Mouse (Mus musculus) limb, embryonic 12.5 days (tissue): Measurements from ENCODE around the gene Cdh13. TPM values are rescaled to one million over a fixed set of nuclear protein-coding genes. Genes with fewer than 3 reads are reported as not detected.

Experiments
- ATAC-seq: fragments of 200-750 bp; cut with Nextera tagmentation; 2 replicates; pipeline ENCODE4 v1.8.0; 2017; ENCODE audit warnings: low read depth, moderate TSS enrichment; ENCODE audit not compliant: insufficient number of reproducible peaks, insufficient read depth, low FRiP score, low TSS enrichment
- H3K27ac ChIP-seq: fragments of 300-500 bp; sonication (generic); 2 replicates; pipeline ENCODE4 v1.5.1; 2016; ENCODE audit warnings: mild to moderate bottlenecking, moderate library complexity
- H3K27me3 ChIP-seq: fragments of 300-500 bp; sonication (generic); 2 replicates; pipeline ENCODE4 v1.6.1; 2016; ENCODE audit warnings: mild to moderate bottlenecking, moderate library complexity
- H3K36me3 ChIP-seq: fragments of 300-500 bp; sonication (generic); 2 replicates; pipeline ENCODE4 v1.6.1; 2016; ENCODE audit warnings: mild to moderate bottlenecking, moderate library complexity
- H3K4me1 ChIP-seq: fragments of 300-500 bp; sonication (generic); replicated peaks from 2 replicates; pipeline ENCODE4 v1.6.1; 2016
- H3K4me2 ChIP-seq: fragments of 300-500 bp; sonication (generic); 2 replicates; pipeline ENCODE4 v1.6.1; 2016; ENCODE audit warnings: mild to moderate bottlenecking, moderate library complexity
- H3K4me3 ChIP-seq: fragments of 300-500 bp; sonication (generic); replicated peaks from 2 replicates; pipeline ENCODE4 v1.5.1; 2016; ENCODE audit warnings: mild to moderate bottlenecking
- H3K9ac ChIP-seq: fragments of 300-500 bp; sonication (generic); replicated peaks from 2 replicates; pipeline ENCODE4 v1.6.1; 2016; ENCODE audit warnings: mild to moderate bottlenecking, moderate library complexity
- H3K9me3 ChIP-seq: fragments of 300-500 bp; sonication (generic); 2 replicates; pipeline ENCODE4 v1.6.1; 2016; ENCODE audit warnings: mild to moderate bottlenecking, moderate library complexity
- WGBS: fragments of 180-500 bp; shearing (Covaris S2); methylation state at CpG from one replicate; pipeline ENCODE4 v1.1.7; 2016; 5-methylcytosine and 5-hydroxymethylcytosine counted together
- polyA plus RNA-seq: library from polyadenylated mRNA; unstranded; fragments of >200 nt; fragmentation: Nextera tagmentation; extraction: Ambion mirVana; gene quantifications from 2 replicates; pipeline ENCODE4 v1.2.1, GENCODE M21; 2016

The Cdh13 gene
- polyA plus RNA-seq, 1 experiment from 2014 or later, result 8.0 TPM

DNA sequence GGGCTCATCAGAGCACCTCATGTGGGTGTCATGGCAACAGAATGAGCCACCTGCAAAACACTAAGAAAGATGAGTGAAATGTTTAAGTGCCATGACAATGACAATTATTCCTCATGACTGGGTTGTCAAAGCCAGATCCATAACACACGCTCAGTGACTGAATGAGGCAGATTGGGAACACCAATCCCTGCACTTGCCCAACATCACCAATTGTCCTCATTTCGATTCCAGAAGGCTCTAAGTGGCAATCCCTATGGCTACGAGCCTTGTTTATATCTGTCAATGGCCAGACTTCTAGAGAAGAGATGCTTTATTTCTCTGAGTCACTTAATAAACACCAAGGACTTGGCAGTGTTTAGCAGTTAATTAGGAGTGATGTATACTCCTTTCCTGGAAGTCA, 399.9 kb downstream of the Cdh13 start:
- H3K9me3 ChIP-seq, result no peaks in the 10 kb centered on the region
- 79% methylated on average over 3 of the region's 3 CpGs for WGBS
- no peak overlapping the region for H3K4me3 ChIP-seq
- ATAC-seq, result no peak
- H3K4me1 ChIP-seq, result no peaks in the 10 kb centered on the region
- H3K27ac ChIP-seq, result no peak overlapping the region
- H3K36me3 ChIP-seq, result no peaks in the 10 kb centered on the region
- no peak overlapping the region for H3K4me2 ChIP-seq
- no peak overlapping the region for H3K9ac ChIP-seq
- no peaks in the 10 kb centered on the region for H3K27me3 ChIP-seq

DNA sequence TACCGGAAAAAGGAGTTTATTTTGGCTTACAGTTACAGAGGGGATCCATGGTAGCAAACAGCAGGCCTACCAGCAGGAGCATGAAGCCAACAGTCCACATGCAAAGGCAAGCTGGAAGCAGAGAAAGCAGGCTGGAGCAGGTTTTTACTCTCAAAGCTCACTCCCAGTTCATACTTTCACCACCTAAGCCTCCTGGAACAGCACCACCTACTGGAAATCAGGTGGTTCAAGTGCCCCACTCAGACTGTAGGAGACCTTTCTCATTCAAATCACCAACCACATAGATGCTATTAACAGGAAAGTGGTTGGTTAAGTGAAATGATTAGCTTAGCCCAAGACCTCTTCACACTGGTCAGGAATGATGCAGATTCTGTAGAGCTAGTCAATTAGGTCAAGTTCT, 402.3 kb downstream of the Cdh13 start:
- no peak overlapping the region for H3K4me2 ChIP-seq
- no peaks in the 10 kb centered on the region for H3K4me1 ChIP-seq
- no peak overlapping the region for H3K9ac ChIP-seq
- no peak for ATAC-seq
- no peak overlapping the region for H3K27ac ChIP-seq
- H3K9me3 ChIP-seq, result no peaks in the 10 kb centered on the region
- 87% methylated on average over 1 of the region's 1 CpGs for WGBS
- H3K27me3 ChIP-seq, result no peaks in the 10 kb centered on the region
- no peak overlapping the region for H3K4me3 ChIP-seq
- no peaks in the 10 kb centered on the region for H3K36me3 ChIP-seq

DNA sequence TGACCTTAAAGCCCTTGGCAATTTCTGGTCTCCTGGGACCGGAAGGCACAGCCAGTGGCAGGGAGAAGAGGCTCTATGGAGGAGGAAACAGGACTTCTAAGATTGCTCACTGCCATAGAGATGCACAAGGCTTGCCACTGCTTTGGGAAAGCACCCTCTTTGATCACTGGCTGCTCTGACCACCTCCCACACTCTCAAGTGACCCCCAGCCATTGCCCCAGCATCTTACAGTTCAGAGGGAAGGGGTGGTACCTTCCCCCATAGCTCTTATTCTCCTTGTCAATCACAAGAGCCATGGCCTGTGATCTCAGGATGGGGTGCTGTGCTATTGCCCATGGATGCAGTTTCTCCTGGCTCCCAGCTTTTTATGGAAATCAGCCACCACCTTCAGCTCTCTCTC, 406.3 kb downstream of the Cdh13 start:
- WGBS, result 52% methylated on average over 1 of the region's 1 CpGs
- no peak for ATAC-seq
- no peaks in the 10 kb centered on the region for H3K9me3 ChIP-seq

DNA sequence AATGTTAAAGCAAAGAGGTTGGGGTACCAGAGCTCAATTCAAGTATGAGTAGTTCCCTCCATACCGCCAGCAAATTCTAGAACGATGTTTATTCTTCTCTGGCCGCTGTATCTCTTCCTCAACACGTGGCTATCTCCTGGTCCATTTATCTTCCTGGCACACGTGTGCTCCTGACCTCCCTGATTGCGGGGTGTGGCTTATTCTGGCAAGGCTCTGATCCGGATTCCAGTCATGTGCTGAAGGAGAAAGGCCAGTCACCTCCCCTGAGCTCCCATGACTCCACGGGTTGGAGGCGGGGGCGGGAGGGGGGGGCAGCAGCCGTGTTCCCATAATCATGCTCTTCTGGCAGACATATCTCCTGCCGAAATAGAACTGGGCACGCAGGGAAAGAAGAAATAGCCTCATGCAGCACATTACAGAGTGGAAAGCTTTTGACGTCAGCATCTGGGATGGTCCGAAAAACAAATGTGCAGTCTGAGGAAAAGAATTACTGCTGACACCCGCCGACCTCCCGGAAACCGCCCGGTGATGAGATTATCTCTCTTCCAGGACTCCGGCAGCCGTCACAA, 417.9 kb downstream of the Cdh13 start:
- no peak overlapping the region for H3K9ac ChIP-seq
- WGBS, result 83% methylated on average over 22 of the region's 22 CpGs
- H3K27me3 ChIP-seq, result no peaks in the 10 kb centered on the region

More for the DNA sequence above, 406.3 kb downstream of the Cdh13 start:
- no peak overlapping the region for H3K27ac ChIP-seq
- H3K4me3 ChIP-seq, result no peak overlapping the region
- no peak overlapping the region for H3K4me2 ChIP-seq
- H3K36me3 ChIP-seq, result no peaks in the 10 kb centered on the region
- no peaks in the 10 kb centered on the region for H3K4me1 ChIP-seq
- H3K9ac ChIP-seq, result no peak overlapping the region
- H3K27me3 ChIP-seq, result no peaks in the 10 kb centered on the region

DNA sequence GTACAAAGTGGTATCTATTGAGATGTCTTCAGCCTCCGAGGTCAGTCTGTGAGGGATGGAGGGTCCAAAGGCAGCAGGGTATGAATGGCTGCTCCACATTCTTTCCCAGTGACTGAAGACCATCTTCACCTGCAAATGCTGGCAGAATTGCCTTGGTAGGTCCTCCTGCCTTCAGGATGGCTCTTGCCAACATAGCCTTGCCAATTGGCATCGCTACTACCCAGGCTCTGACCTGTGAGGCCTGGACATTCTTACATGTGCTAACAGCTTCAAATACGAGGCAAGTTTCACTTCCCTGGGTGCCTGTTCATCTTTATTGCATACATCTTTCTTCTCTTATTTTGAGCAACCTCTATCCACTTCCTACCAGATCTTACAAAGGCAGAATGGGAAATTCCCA, 425.8 kb downstream of the Cdh13 start:
- Histone ChIP-seq H3K36me3 (no peaks in the 10 kb centered on the region), H3K9me3 (no peaks in the 10 kb centered on the region), H3K9ac (no peak overlapping the region), H3K4me1 (no peaks in the 10 kb centered on the region), H3K4me2 (no peak overlapping the region), H3K27me3 (no peaks in the 10 kb centered on the region), H3K27ac (no peak overlapping the region), H3K4me3 (no peak overlapping the region)
- WGBS, result 84% methylated on average over 3 of the region's 3 CpGs
- no peak for ATAC-seq

More for the DNA sequence above, 417.9 kb downstream of the Cdh13 start:
- Histone ChIP-seq H3K36me3 (no peaks in the 10 kb centered on the region), H3K4me2 (no peak overlapping the region), H3K27ac (no peak overlapping the region), H3K4me1 (no peaks in the 10 kb centered on the region), H3K4me3 (no peak overlapping the region), H3K9me3 (peaks cover 6% of the 10 kb centered on the region; the same call in 1 of the 2 replicates)
- no peak for ATAC-seq

DNA sequence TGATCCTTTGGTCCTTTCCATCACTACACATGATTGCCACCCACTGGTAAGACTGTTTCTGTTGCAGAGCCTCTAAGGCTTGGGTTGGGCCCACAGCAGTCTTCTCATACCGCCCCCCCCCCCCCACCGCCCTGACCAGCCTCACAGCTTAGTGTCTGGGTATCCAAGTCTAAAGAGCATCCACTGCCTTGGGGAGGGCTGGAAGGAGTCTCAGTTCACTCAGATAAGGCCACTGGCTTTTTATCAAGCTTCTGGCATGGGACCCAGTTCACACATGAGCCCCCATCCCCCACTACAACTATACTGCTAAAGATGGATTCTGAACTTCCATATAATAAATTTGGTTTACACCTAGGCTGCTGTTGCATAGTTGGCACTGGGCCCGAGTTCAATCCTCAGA, 428.1 kb downstream of the Cdh13 start:
- no peak for ATAC-seq
- WGBS, result 83% methylated on average over 3 of the region's 3 CpGs
- H3K9ac ChIP-seq, result no peak overlapping the region
- H3K27me3 ChIP-seq, result no peaks in the 10 kb centered on the region
- H3K4me3 ChIP-seq, result no peak overlapping the region
- no peak overlapping the region for H3K27ac ChIP-seq
- no peak overlapping the region for H3K4me2 ChIP-seq
- H3K36me3 ChIP-seq, result no peaks in the 10 kb centered on the region
- H3K9me3 ChIP-seq, result no peaks in the 10 kb centered on the region
- no peaks in the 10 kb centered on the region for H3K4me1 ChIP-seq

DNA sequence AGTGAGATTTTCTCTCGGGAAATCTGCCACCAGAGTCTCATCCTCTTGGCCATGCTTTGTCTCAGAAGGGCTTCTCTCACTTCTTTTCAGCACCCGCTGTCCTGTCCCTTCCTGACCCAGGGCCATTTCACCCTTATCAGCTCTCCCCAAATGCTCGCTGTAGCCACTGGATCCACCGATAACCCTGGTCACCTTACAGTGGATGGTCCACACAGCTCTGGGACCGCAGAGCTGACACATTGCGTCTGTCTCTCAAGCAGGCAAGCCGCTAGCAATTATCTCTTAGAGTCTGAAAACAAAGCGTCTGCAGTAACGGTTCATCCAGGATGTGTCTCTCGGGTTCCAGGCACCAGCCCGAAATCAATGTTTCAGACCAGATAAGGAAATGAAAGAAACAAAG, 429.6 kb downstream of the Cdh13 start:
- 75% methylated on average over 11 of the region's 11 CpGs for WGBS
- Histone ChIP-seq H3K27me3 (no peaks in the 10 kb centered on the region), H3K9me3 (no peaks in the 10 kb centered on the region), H3K4me2 (no peak overlapping the region), H3K27ac (no peak overlapping the region), H3K36me3 (no peaks in the 10 kb centered on the region), H3K9ac (no peak overlapping the region), H3K4me3 (no peak overlapping the region), H3K4me1 (no peaks in the 10 kb centered on the region)
- no peak for ATAC-seq

DNA sequence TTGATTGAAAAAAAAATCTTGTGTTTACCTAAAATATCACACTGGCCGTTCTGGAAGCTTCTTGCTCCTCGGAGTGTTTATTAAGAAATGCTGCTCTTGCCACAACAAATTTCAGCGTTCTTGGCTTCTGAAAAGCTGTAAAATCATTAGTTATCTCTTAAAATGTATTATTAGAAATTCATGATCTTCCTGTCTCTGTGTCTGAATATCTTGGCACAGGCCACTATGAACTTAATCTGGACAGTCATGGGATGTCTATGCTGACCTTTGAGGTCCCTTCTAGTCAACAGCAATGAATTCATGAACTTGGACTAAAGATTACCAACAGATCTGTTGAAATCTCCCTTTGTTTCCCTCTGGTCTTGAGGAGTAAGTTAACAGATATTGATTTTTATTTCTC, 430.1 kb downstream of the Cdh13 start:
- no peak for ATAC-seq
- H3K9me3 ChIP-seq, result no peaks in the 10 kb centered on the region
- no peak overlapping the region for H3K27ac ChIP-seq
- 73% methylated on average over 3 of the region's 3 CpGs for WGBS
- no peak overlapping the region for H3K9ac ChIP-seq
- H3K27me3 ChIP-seq, result no peaks in the 10 kb centered on the region
- no peak overlapping the region for H3K4me3 ChIP-seq
- H3K36me3 ChIP-seq, result no peaks in the 10 kb centered on the region
- H3K4me2 ChIP-seq, result no peak overlapping the region
- no peaks in the 10 kb centered on the region for H3K4me1 ChIP-seq

DNA sequence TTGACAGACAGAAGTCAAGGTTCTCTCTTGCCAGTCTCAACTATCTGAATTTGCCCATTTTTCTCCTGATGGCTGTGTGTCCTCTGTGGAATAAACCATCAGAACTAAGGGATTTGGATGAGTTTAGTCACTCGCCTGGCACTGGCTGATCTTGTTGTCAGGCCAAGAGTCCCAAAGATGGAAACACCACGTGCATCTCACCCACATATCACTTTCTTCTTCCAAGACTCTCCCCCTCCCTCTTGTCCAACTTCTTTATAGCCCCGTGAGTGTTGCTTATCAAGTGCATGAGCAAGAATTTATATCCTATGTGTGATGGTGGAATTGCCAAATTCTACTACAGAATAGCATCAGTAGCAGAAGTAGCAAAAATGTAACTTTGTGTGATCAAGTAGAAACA, 439.4 kb downstream of the Cdh13 start:
- no peak overlapping the region for H3K9ac ChIP-seq
- H3K9me3 ChIP-seq, result 0 out of 2 replicates have a peak, but pooled peaks cover 4% of the 10 kb centered on the region
- no peak overlapping the region for H3K4me2 ChIP-seq
- no peaks in the 10 kb centered on the region for H3K4me1 ChIP-seq
- no peaks in the 10 kb centered on the region for H3K27me3 ChIP-seq
- WGBS, result 80% methylated on average over 3 of the region's 3 CpGs
- no peaks in the 10 kb centered on the region for H3K36me3 ChIP-seq
- no peak for ATAC-seq
- no peak overlapping the region for H3K4me3 ChIP-seq
- no peak overlapping the region for H3K27ac ChIP-seq

GRCm38 (mm10) chr8:118725651-118726050, 442.1 kb downstream of the Cdh13 start:
- Histone ChIP-seq H3K4me2 (no peak overlapping the region), H3K4me1 (no peaks in the 10 kb centered on the region), H3K9ac (no peak overlapping the region), H3K27me3 (no peaks in the 10 kb centered on the region), H3K4me3 (no peak overlapping the region), H3K27ac (no peak overlapping the region), H3K36me3 (no peaks in the 10 kb centered on the region), H3K9me3 (0 out of 2 replicates have a peak, but pooled peaks cover 4% of the 10 kb centered on the region)
- 93% methylated on average over 5 of the region's 5 CpGs for WGBS
- ATAC-seq, result no peak

GRCm38 (mm10) chr8:118741781-118742180, 458.2 kb downstream of the Cdh13 start:
- Histone ChIP-seq H3K4me3 (no peak overlapping the region), H3K27me3 (no peaks in the 10 kb centered on the region), H3K4me2 (no peak overlapping the region), H3K4me1 (no peaks in the 10 kb centered on the region), H3K9me3 (no peaks in the 10 kb centered on the region), H3K36me3 (no peaks in the 10 kb centered on the region), H3K27ac (no peak overlapping the region), H3K9ac (no peak overlapping the region)
- WGBS, result 89% methylated on average over 5 of the region's 5 CpGs
- no peak for ATAC-seq

DNA sequence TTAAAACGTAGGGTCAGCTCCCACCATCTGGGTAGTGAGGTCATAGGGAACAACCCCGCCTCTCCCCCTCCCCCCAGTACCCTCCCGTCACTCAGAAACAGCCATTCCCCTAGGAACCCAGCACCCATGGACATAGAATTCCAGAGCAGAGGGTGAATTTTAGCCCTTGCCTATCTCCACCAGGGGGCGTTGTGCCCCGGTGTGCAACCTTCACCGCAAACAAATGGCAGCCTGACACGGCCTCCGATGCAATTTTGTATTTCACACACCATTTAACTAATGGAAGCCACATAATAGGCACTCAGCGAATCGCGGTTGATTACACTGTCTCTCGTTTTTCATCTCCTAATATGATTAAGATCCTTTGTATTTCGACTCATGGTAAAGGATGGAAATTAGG, 461.5 kb downstream of the Cdh13 start:
- H3K27me3 ChIP-seq, result no peaks in the 10 kb centered on the region; the same call in 1 of the 2 replicates
- no peak for ATAC-seq
- 86% methylated on average over 13 of the region's 13 CpGs for WGBS
- no peaks in the 10 kb centered on the region for H3K9me3 ChIP-seq
- H3K27ac ChIP-seq, result no peak overlapping the region
- H3K9ac ChIP-seq, result no peak overlapping the region
- no peak overlapping the region for H3K4me3 ChIP-seq
- no peak overlapping the region for H3K4me2 ChIP-seq
- H3K4me1 ChIP-seq, result no peaks in the 10 kb centered on the region
- no peaks in the 10 kb centered on the region for H3K36me3 ChIP-seq
